Mouse (Mus musculus): ENCODE measurements around the gene Btnl10. TPM values are rescaled to one million over a fixed set of nuclear protein-coding genes. Genes with fewer than 3 reads are reported as not detected.

Btnl10 gene
- total RNA-seq (2023) = not detected

GRCm38 (mm10) chr11:58917745-58918366 is at the start of gene Btnl10:
Gene Btnl10, plus strand, starts transcription at chr11:58917908.

GRCm38 (mm10) chr11:58903511-58904409 is 13.9 kb upstream of the Btnl10 start, which contains the start of gene Zfp39:
Gene Zfp39, minus strand, starts transcription at chr11:58904225.

GRCm38 (mm10) chr11:58938322-58939087 is 20.8 kb downstream of the Btnl10 start, which contains the start of gene Rnf187:
Gene Rnf187, minus strand, starts transcription at chr11:58938916.

GRCm38 (mm10) chr11:58948542-58949479 is 31.1 kb downstream of the Btnl10 start, which contains the start of gene Hist3h2ba:
Gene Hist3h2ba, plus strand, starts transcription at chr11:58948920.

GRCm38 (mm10) chr11:58954420-58955142 is 36.9 kb downstream of the Btnl10 start, which contains the start of the genes Hist3h2a and Trim17:
Gene Hist3h2a, plus strand, starts transcription at chr11:58954685.
Gene Trim17, plus strand, starts transcription at chr11:58954685.

Other genes with a start within 250 kb of the Btnl10 start
- not detected for gene Olfr320, start 236.8 kb upstream of the Btnl10 start, total RNA-seq (2023)
- not detected for gene Olfr319, start 218.7 kb upstream of the Btnl10 start, total RNA-seq (2023)
- 0.47 TPM for gene Olfr318, start 193.9 kb upstream of the Btnl10 start, total RNA-seq (2023)
- gene Olfr317, start 178.7 kb upstream of the Btnl10 start, total RNA-seq (2023) = not detected
- gene Olfr316, start 165.2 kb upstream of the Btnl10 start, total RNA-seq (2023) = not detected
- not detected for gene Olfr315, start 144.7 kb upstream of the Btnl10 start, total RNA-seq (2023)
- gene Olfr314, start 135.0 kb upstream of the Btnl10 start, total RNA-seq (2023) = not detected
- gene Fam183b, start 115.9 kb upstream of the Btnl10 start, total RNA-seq (2023) = not detected
- not detected for gene Olfr313, start 102.9 kb upstream of the Btnl10 start, total RNA-seq (2023)
- gene Olfr312, start 88.7 kb upstream of the Btnl10 start, total RNA-seq (2023) = not detected
- gene Olfr311, start 78.7 kb upstream of the Btnl10 start, total RNA-seq (2023) = not detected
- gene Gm12258, start 70.8 kb upstream of the Btnl10 start, total RNA-seq (2023) = 9.9 TPM
- gene 2810021J22Rik, start 50.7 kb upstream of the Btnl10 start, total RNA-seq (2023) = 15.7 TPM
- gene Zfp39, start 13.7 kb upstream of the Btnl10 start, total RNA-seq (2023) = 9.7 TPM
- 114 TPM for gene Rnf187, start 21.0 kb downstream of the Btnl10 start, total RNA-seq (2023)
- gene Hist3h2ba, start 31.0 kb downstream of the Btnl10 start, total RNA-seq (2023) = 18.7 TPM
- gene Hist3h2a, start 36.8 kb downstream of the Btnl10 start, total RNA-seq (2023) = 45.9 TPM
- gene Trim17, start 36.8 kb downstream of the Btnl10 start, total RNA-seq (2023) = 0.33 TPM
- gene Trim11, start 60.2 kb downstream of the Btnl10 start, total RNA-seq (2023) = 68.5 TPM
- gene Obscn, start 218.5 kb downstream of the Btnl10 start, total RNA-seq (2023) = 0.24 TPM
- gene Iba57, start 245.8 kb downstream of the Btnl10 start, total RNA-seq (2023) = 40.9 TPM